Mouse (Mus musculus) heart, embryonic 14.5 days (tissue): ENCODE data around the gene Synj1. TPM values are rescaled to one million over a fixed set of nuclear protein-coding genes. Genes with fewer than 3 reads are reported as not detected.
A peak's percentile ranks its signal among the peaks of the same experiment; 100 is the strongest.

Experiments used
- ATAC-seq: fragments of 200-750 bp; cut with Nextera tagmentation; 2 replicates; pipeline ENCODE4 v1.8.0; 2017; ENCODE audit warnings: low read depth, moderate TSS enrichment; ENCODE audit not compliant: insufficient number of reproducible peaks, insufficient read depth, low FRiP score
- H3K27ac ChIP-seq, 2 experiments: fragments of 200-500 bp in 1 of 2; fragments of 300-500 bp in 1 of 2; sonication (generic) in 1 of 2; replicated peaks in 1 of 2; 2 replicates each; pipeline ENCODE4 v1.5.1; 2012 to 2014; ENCODE audit warnings: low read depth in 2 of 2, low read length in 2 of 2, control low read depth in 1 of 2, mild to moderate bottlenecking in 1 of 2, mixed read lengths in 1 of 2; ENCODE audit not compliant: control insufficient read depth in 1 of 2, insufficient read depth in 1 of 2
- H3K27me3 ChIP-seq: fragments of 300-500 bp; sonication (generic); 2 replicates; pipeline ENCODE4 v1.6.1; 2014; ENCODE audit warnings: mild to moderate bottlenecking, low read length, control low read depth; ENCODE audit not compliant: control insufficient read depth, insufficient read depth
- H3K36me3 ChIP-seq: fragments of 300-500 bp; sonication (generic); 2 replicates; pipeline ENCODE4 v1.6.1; 2014; ENCODE audit warnings: mild to moderate bottlenecking, control low read depth, low read length, mixed read lengths; ENCODE audit not compliant: control insufficient read depth, insufficient read depth
- H3K4me1 ChIP-seq, 2 experiments: fragments of 200-500 bp in 1 of 2; fragments of 300-500 bp in 1 of 2; sonication (generic) in 1 of 2; 2 replicates each; pipeline ENCODE4 v1.6.1; 2012 to 2014; ENCODE audit warnings: low read length in 2 of 2, control low read depth in 1 of 2, mixed read lengths in 1 of 2; ENCODE audit not compliant: control insufficient read depth in 2 of 2, insufficient read depth in 2 of 2
- H3K4me2 ChIP-seq: fragments of 300-500 bp; sonication (generic); 2 replicates; pipeline ENCODE4 v1.6.1; 2014; ENCODE audit warnings: mild to moderate bottlenecking, low read length
- H3K4me3 ChIP-seq, 2 experiments: fragments of 200-500 bp in 1 of 2; fragments of 300-500 bp in 1 of 2; sonication (generic) in 1 of 2; 2 replicates each; pipeline ENCODE4 v1.5.1; 2012 to 2014; ENCODE audit warnings: low read length in 2 of 2, mild to moderate bottlenecking in 2 of 2, control low read depth in 1 of 2, low read depth in 1 of 2, moderate library complexity in 1 of 2; ENCODE audit not compliant: control insufficient read depth in 1 of 2, insufficient read depth in 1 of 2
- H3K9ac ChIP-seq: fragments of 300-500 bp; sonication (generic); 2 replicates; pipeline ENCODE4 v1.6.1; 2014; ENCODE audit warnings: mild to moderate bottlenecking, low read length
- H3K9me3 ChIP-seq: fragments of 300-500 bp; sonication (generic); 2 replicates; pipeline ENCODE4 v1.6.1; 2016; ENCODE audit warnings: low read length, control low read depth; ENCODE audit not compliant: control insufficient read depth
- WGBS: fragments of 180-500 bp; shearing (Covaris S2); extraction: QIAGEN DNeasy Blood & Tissue Kit; methylation state at CpG from one replicate; pipeline ENCODE4 v1.1.7; 2014; 5-methylcytosine and 5-hydroxymethylcytosine counted together
- polyA plus RNA-seq: library from polyadenylated mRNA; unstranded; fragments of >200 nt; fragmentation: Nextera tagmentation; extraction: Ambion mirVana; gene quantifications from 2 replicates; pipeline ENCODE4 v1.2.1, GENCODE M21; 2014

The Synj1 gene
- polyA plus RNA-seq, 1 experiment from 2014 or later, result 16.5 TPM

DNA sequence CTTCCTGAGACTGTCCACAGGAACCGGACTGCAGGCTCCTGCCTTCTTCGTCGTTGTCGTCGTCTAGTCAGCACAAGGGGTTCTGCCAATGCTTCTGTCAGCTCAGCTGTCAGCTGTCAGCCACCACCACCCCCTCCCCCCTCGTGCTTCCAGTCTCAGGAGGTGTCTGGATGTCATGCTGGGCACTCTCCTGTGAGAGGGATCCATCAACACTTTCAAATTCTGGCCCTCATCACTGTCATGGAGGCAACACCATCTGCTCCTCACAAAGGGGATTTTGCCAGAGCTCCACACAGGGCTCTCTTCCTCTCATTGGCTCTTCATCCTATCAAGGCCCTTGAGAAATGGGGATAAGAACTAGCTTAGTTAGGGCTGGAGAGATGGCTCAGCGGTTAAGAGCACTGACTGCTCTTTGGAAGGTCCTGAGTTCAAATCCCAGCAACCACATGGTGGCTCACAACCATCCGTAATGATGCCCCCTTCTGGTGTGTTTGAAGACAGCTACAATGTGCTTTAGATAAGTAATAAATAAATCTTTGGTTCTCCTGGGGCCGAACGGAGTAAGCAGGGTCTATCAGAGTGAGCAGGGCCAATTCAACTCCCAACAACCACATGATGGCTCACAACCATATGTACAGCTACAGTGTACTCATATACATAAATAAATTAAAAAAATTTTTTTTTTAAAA is 89.5 kb downstream of the Synj1 start:
- no peak overlapping the region for H3K9ac ChIP-seq
- no peaks in the 10 kb centered on the region for H3K27me3 ChIP-seq
- ATAC-seq, result peak; percentile 75
- H3K27ac ChIP-seq, result no peak overlapping the region; a peak in 1 of 4 replicates
- peaks cover 9% of the 10 kb centered on the region for H3K36me3 ChIP-seq
- H3K9me3 ChIP-seq, result 0 out of 2 replicates have a peak, but pooled peaks cover 5% of the 10 kb centered on the region
- 22% methylated on average over 10 of the region's 10 CpGs for WGBS
- H3K4me3 ChIP-seq, result no peak overlapping the region
- peaks cover 0 to 7% of the 10 kb centered on the region in 2 experiments; a peak in 2 of 4 replicates for H3K4me1 ChIP-seq
- H3K4me2 ChIP-seq, result no peak overlapping the region

DNA sequence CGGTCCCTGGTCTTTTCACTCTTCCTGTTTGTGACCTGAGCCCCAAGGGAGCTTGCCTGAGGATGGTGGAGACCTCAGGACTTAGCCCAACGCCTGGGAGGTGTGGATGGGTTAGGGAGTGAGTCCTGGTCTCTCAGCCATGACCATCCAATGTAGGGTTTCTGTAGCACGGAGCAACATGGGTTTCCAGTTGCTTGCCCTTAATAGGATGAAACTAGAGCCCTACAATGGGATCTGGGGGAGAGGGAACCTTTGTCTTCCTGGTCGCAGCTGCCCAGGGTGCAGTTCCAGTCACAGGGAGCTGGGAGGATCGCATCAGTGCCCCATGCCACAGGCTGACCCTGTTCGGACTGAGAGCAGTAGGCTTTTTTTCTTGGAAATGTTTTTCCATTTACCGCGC is 94.0 kb downstream of the Synj1 start:
- 0 out of 2 replicates have a peak, but pooled peaks cover 5% of the 10 kb centered on the region for H3K9me3 ChIP-seq
- H3K27ac ChIP-seq, result no peak overlapping the region
- 78% methylated on average over 8 of the region's 8 CpGs for WGBS

DNA sequence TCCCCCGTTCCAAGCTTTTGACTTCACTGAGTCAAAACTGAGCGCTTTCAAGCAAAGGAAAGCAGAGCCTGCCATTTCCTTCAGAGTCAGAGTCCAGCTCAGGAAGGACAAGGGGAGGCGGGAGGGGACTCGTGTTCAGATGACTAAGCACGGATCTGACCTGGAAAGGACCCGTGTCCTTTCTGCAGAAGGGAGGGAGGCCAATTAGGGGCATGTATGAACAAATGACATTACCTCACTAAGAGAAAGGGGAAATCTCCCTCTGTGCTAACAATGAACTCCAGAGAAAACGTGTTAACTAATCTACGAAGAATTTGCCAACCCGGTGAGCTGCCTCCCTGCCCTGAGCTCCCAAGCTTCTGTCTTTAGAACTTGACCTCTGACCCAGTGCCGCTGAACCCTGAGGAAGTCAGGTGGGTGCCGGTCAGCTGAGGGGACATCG is 95.0 kb downstream of the Synj1 start:
- peak; percentile 44; the same call in 1 of the 2 replicates for ATAC-seq
- H3K27ac ChIP-seq, result peak overlapping the region; percentile 48 to 67

More for the DNA sequence above, 94.0 kb downstream of the Synj1 start:
- Histone ChIP-seq H3K4me3 (no peak overlapping the region), H3K4me1 (peaks cover 0 to 3% of the 10 kb centered on the region in 2 experiments; a peak in 3 of 4 replicates), H3K9ac (no peak overlapping the region), H3K27me3 (no peaks in the 10 kb centered on the region), H3K4me2 (no peak overlapping the region), H3K36me3 (no peaks in the 10 kb centered on the region)
- no peak for ATAC-seq

DNA sequence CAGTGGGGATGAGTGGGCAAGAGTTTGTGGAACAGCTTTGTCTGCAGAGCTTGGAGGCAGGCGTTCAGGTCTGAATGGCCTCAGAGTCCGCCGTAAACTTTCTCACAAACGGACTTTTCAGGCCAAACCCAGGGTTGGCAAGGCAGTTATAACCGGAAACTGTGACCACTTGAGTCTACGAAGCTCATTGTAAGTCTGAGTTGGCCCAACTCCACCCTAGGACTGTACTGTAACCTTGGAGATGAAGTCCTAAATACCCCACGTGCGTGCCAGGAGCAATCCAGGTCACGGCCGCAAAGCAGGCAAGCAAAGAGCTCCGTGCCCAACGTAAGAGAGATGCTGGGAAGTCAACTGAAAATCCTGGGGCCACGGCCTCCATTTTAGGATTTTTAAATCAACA is 99.3 kb downstream of the Synj1 start:
- no peak for ATAC-seq
- Histone ChIP-seq H3K4me3 (no peak overlapping the region), H3K4me1 (peaks cover 0 to 5% of the 10 kb centered on the region in 2 experiments; a peak in 3 of 4 replicates), H3K36me3 (no peaks in the 10 kb centered on the region), H3K9ac (no peak overlapping the region), H3K27ac (no peak overlapping the region), H3K27me3 (no peaks in the 10 kb centered on the region), H3K4me2 (no peak overlapping the region), H3K9me3 (no peaks in the 10 kb centered on the region)
- 89% methylated on average over 13 of the region's 13 CpGs for WGBS

More for the DNA sequence above, 95.0 kb downstream of the Synj1 start:
- H3K4me3 ChIP-seq, result no peak overlapping the region; a peak in 1 of 4 replicates
- H3K27me3 ChIP-seq, result no peaks in the 10 kb centered on the region
- 0 out of 2 replicates have a peak, but pooled peaks cover 5% of the 10 kb centered on the region for H3K9me3 ChIP-seq
- H3K4me1 ChIP-seq, result peaks cover 0 to 4% of the 10 kb centered on the region in 2 experiments; a peak in 3 of 4 replicates
- H3K9ac ChIP-seq, result peak overlapping the region; percentile 27; the same call in 1 of the 2 replicates
- peak overlapping the region; percentile 40 for H3K4me2 ChIP-seq
- 24% methylated on average over 12 of the region's 12 CpGs for WGBS
- H3K36me3 ChIP-seq, result no peaks in the 10 kb centered on the region

DNA sequence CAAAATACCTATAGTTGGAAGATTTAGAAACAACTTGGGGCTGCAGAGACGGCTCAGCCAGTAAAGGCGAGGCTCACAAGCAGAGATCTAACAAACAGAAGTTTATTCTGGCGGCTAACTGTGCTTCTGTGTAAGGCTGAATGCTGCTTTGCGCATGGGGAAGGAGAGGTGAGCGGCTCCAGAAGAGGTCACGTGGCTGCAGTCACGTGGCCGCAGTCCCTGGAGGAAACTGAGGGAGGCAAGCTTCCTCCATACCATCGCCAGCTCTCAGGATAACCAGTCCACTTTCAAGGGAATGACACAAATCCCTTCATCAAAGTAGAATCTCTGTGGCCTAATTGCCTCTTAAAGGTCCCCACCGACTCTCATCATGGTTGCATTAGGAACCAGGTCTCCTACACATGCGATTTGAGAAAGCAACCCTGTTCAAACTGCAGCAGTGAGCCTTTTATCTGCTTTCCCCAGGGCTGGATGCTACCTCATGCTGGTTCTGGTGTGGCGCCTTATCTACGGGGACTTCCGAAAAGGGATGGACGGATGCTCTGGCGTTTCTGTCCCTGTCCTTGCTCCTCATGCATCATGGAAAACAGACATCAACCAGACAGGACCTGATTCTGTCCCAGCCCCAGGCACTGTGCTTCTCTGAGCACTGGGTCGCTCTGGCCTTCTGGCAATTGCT is 100.1 kb downstream of the Synj1 start:
- H3K27ac ChIP-seq, result no peak overlapping the region
- no peak overlapping the region for H3K4me2 ChIP-seq
- no peak overlapping the region for H3K9ac ChIP-seq
- no peaks in the 10 kb centered on the region for H3K27me3 ChIP-seq
- 52% methylated on average over 17 of the region's 17 CpGs for WGBS
- H3K4me3 ChIP-seq, result no peak overlapping the region
- peaks cover 0 to 2% of the 10 kb centered on the region in 2 experiments; a peak in 2 of 4 replicates for H3K4me1 ChIP-seq
- ATAC-seq, result 0 out of 2 replicates have a peak, but pooled peaks have one; percentile 27
- H3K36me3 ChIP-seq, result no peaks in the 10 kb centered on the region
- no peaks in the 10 kb centered on the region for H3K9me3 ChIP-seq

DNA sequence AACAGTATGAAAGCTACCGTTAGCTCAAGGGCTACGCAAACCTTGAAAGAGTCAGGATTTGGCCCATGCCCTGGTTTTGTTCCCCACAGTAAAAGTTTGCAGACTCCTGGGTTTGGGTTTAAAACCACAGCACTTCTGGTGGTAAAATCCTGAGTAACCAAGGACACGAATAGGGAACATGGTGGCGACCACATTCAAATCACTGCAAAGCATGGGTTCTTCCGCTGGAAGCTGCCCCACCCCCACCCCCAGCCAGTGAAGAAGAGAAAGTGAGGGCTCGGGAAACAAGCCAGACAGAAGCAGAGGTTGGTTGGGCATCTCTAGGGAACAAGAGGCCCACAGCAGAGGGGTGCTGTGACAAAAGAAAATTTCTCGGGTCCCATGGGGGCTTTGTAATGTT is 103.9 kb downstream of the Synj1 start:
- Histone ChIP-seq H3K27me3 (no peaks in the 10 kb centered on the region), H3K9me3 (no peaks in the 10 kb centered on the region), H3K9ac (no peak overlapping the region), H3K4me2 (no peak overlapping the region), H3K4me1 (peaks cover 0 to 2% of the 10 kb centered on the region in 2 experiments; a peak in 1 of 4 replicates), H3K4me3 (no peak overlapping the region), H3K36me3 (no peaks in the 10 kb centered on the region), H3K27ac (no peak overlapping the region)
- 63% methylated on average over 7 of the region's 7 CpGs for WGBS
- ATAC-seq, result no peak

DNA sequence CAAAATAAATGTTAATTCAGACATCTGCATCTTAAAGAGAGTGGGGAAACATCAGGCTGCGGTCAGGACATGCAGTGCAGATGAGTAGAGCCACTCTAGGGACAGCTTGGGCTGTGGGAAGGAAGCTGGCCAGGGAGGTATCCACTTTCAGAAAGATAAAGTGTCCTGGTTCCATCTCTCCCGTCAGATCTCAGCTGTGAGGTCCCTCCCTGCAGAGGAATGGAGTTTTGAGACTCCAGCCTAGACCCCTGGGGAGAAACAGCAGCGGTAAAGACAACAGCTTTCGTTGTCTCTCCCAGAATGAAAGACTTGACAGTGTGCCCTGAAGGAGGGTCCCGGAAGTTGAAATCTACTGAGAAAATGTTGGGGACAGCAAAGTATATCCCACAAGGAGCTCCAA is 107.8 kb downstream of the Synj1 start:
- no peak for ATAC-seq

More for the DNA sequence above, 107.8 kb downstream of the Synj1 start:
- no peak overlapping the region for H3K4me2 ChIP-seq
- no peak overlapping the region for H3K9ac ChIP-seq
- H3K27me3 ChIP-seq, result no peaks in the 10 kb centered on the region
- H3K4me1 ChIP-seq, result peaks cover 3 to 5% of the 10 kb centered on the region in 2 experiments; a peak in 3 of 4 replicates
- H3K27ac ChIP-seq, result no peak overlapping the region
- no peaks in the 10 kb centered on the region for H3K36me3 ChIP-seq
- no peaks in the 10 kb centered on the region for H3K9me3 ChIP-seq
- no peak overlapping the region for H3K4me3 ChIP-seq
- WGBS, result 49% methylated on average over 5 of the region's 5 CpGs
